Mouse (Mus musculus) testis, adult 10 weeks (tissue): ENCODE data around the gene Purb. TPM values are rescaled to one million over a fixed set of nuclear protein-coding genes. Genes with fewer than 3 reads are reported as not detected.

Experiments used
- polyA plus RNA-seq: library from polyadenylated mRNA; stranded (reverse); fragments of 350-450 nt; fragmentation: Illumina TruSeq; extraction: RNeasy Lipid Tissue Mini Kit (QIAGEN cat#74804); gene quantifications from one replicate; pipeline ENCODE4 v1.2.3, GENCODE M21; 2014; ENCODE audit warnings: low read depth, low replicate concordance

Gene Purb
- polyA plus RNA-seq, result 42.9 TPM

GRCm38 (mm10) chr11:6475867-6476484, at the start of gene Purb:
Purb (minus strand) TSS chr11:6475917.

GRCm38 (mm10) chr11:6520507-6521173, 44.9 kb upstream of the Purb start, which contains the start of gene Myo1g:
Myo1g (minus strand) TSS chr11:6520965.

GRCm38 (mm10) chr11:6444077-6444853, 31.5 kb downstream of the Purb start, which contains the start of gene H2afv:
H2afv (minus strand) TSS chr11:6444443.

Other genes starting within 250 kb of the Purb start
- gene Npc1l1, start 245.8 kb downstream of the Purb start, polyA plus RNA-seq, result 0.06 TPM
- 11.2 TPM for gene Ddx56, start 208.1 kb downstream of the Purb start, polyA plus RNA-seq
- gene Tmed4, start 201.0 kb downstream of the Purb start, polyA plus RNA-seq, result 35.4 TPM
- 56.3 TPM for gene Ogdh, start 184.3 kb downstream of the Purb start, polyA plus RNA-seq
- 1.9 TPM for gene Zmiz2, start 86.8 kb downstream of the Purb start, polyA plus RNA-seq
- 844 TPM for gene Ppia, start 60.5 kb downstream of the Purb start, polyA plus RNA-seq
- gene H2afv, start 31.5 kb downstream of the Purb start, polyA plus RNA-seq, result 5.1 TPM
- gene Myo1g, start 45.0 kb upstream of the Purb start, polyA plus RNA-seq, result not detected
- 1.1 TPM for gene Ccm2, start 71.0 kb upstream of the Purb start, polyA plus RNA-seq
- gene Nacad, start 130.1 kb upstream of the Purb start, polyA plus RNA-seq, result not detected
- gene Tbrg4, start 150.2 kb upstream of the Purb start, polyA plus RNA-seq, result 1.8 TPM
- gene Wap, start 162.7 kb upstream of the Purb start, polyA plus RNA-seq, result not detected
- not detected for gene Ramp3, start 182.6 kb upstream of the Purb start, polyA plus RNA-seq